Mouse (Mus musculus): ENCODE data around the gene BC067074. TPM values are rescaled to one million over a fixed set of nuclear protein-coding genes. Genes with fewer than 3 reads are reported as not detected.
A peak's percentile ranks its signal among the peaks of the same experiment; 100 is the strongest.

The BC067074 gene
- polyA plus RNA-seq, 1 experiment from 2014 or later, result 2.0 TPM

GRCm38 (mm10) chr13:113397006-113397520, 104.1 kb downstream of the BC067074 start:
- Histone ChIP-seq H3K9me3 (ENCODE audit: control insufficient read depth, low read length) (no peaks in the 10 kb centered on the region), H3K4me1 (replicated peaks; ENCODE audit: control insufficient read depth, insufficient read depth, low read length) (no peaks in the 10 kb centered on the region), H3K4me2 (ENCODE audit: low read depth, low read length, severe bottlenecking) (no peak overlapping the region), H3K36me3 (ENCODE audit: control insufficient read depth, insufficient read depth, low read length) (no peaks in the 10 kb centered on the region), H3K27ac (ENCODE audit: low read depth, low read length) (no peak overlapping the region), H3K9ac (ENCODE audit: low read length) (no peak overlapping the region), H3K27me3 (ENCODE audit: control insufficient read depth, insufficient read depth, low read length) (no peaks in the 10 kb centered on the region), H3K4me3 (ENCODE audit: low read depth, low read length) (no peak overlapping the region)
- ATAC-seq (replicated peaks; ENCODE audit: low FRiP score) (no peak), DNase-seq (ENCODE audit: low spot score) (no peak)
- WGBS, result 86% methylated on average over 9 of the region's 9 CpGs

DNA sequence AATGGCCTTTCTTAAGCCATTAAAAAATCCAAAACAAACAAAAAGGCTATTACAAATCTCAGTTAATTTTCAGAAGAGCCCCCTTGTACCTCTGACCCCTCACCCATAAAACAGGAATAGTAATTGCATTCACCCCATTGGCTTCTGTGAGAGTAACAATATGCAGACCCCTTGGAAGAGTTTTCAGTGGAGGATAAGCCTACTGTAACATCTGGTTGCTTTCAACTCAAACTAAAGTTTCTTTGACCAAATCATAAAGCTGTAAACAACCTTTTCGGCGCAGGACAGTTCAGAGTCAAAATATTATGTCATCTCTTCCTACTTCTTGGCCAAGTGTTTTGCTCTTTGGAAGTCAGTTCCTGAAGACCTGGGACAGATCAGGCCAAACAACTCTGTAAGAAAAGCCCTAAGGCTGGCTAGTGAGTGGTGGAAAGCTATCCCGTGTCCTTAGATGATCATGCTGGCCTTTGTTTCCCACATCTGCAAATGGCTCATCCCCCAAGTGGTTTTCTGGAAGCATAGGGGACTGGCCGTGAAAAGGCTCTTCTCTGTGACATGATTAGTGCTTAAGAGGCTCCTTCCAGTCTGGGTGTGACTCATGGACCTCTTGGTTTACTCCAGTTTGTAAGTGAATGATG, 108.5 kb downstream of the BC067074 start:
- Histone ChIP-seq H3K36me3 (ENCODE audit: control insufficient read depth, insufficient read depth, low read length) (no peaks in the 10 kb centered on the region), H3K4me3 (ENCODE audit: low read depth, low read length) (no peak overlapping the region), H3K27ac (ENCODE audit: low read depth, low read length) (no peak overlapping the region), H3K4me1 (replicated peaks; ENCODE audit: control insufficient read depth, insufficient read depth, low read length) (no peaks in the 10 kb centered on the region), H3K27me3 (ENCODE audit: control insufficient read depth, insufficient read depth, low read length) (no peaks in the 10 kb centered on the region), H3K9me3 (ENCODE audit: control insufficient read depth, low read length) (no peaks in the 10 kb centered on the region), H3K9ac (ENCODE audit: low read length) (no peak overlapping the region), H3K4me2 (ENCODE audit: low read depth, low read length, severe bottlenecking) (no peak overlapping the region)
- WGBS, result 87% methylated on average over 4 of the region's 4 CpGs
- ATAC-seq (replicated peaks; ENCODE audit: low FRiP score) (no peak), DNase-seq (ENCODE audit: low spot score) (no peak)

- Histone ChIP-seq H3K27me3 (ENCODE audit: control insufficient read depth, insufficient read depth, low read length) (no peaks in the 10 kb centered on the region), H3K4me3 (ENCODE audit: low read depth, low read length) (no peak overlapping the region), H3K4me1 (replicated peaks; ENCODE audit: control insufficient read depth, insufficient read depth, low read length) (no peaks in the 10 kb centered on the region), H3K36me3 (ENCODE audit: control insufficient read depth, insufficient read depth, low read length) (no peaks in the 10 kb centered on the region), H3K4me2 (ENCODE audit: low read depth, low read length, severe bottlenecking) (no peak overlapping the region), H3K9me3 (ENCODE audit: control insufficient read depth, low read length) (no peaks in the 10 kb centered on the region), H3K9ac (ENCODE audit: low read length) (no peak overlapping the region), H3K27ac (ENCODE audit: low read depth, low read length) (no peak overlapping the region)
- DNase-seq (ENCODE audit: low spot score), result no peak
- no peak for ATAC-seq (replicated peaks; ENCODE audit: low FRiP score)
- 90% methylated on average over 6 of the region's 6 CpGs for WGBS
Observed at GRCm38 (mm10) chr13:113403706-113404105, 110.7 kb downstream of the BC067074 start.

GRCm38 (mm10) chr13:113404172-113404571, 111.2 kb downstream of the BC067074 start:
- no peaks in the 10 kb centered on the region for H3K9me3 ChIP-seq (ENCODE audit: control insufficient read depth, low read length)
- no peak overlapping the region for H3K4me2 ChIP-seq (ENCODE audit: low read depth, low read length, severe bottlenecking)
- 86% methylated on average over 2 of the region's 2 CpGs for WGBS
- no peak for ATAC-seq (replicated peaks; ENCODE audit: low FRiP score)
- H3K27ac ChIP-seq (ENCODE audit: low read depth, low read length), result no peak overlapping the region
- no peak overlapping the region for H3K9ac ChIP-seq (ENCODE audit: low read length)
- no peaks in the 10 kb centered on the region for H3K27me3 ChIP-seq (ENCODE audit: control insufficient read depth, insufficient read depth, low read length)
- H3K36me3 ChIP-seq (ENCODE audit: control insufficient read depth, insufficient read depth, low read length), result no peaks in the 10 kb centered on the region
- no peaks in the 10 kb centered on the region for H3K4me1 ChIP-seq (replicated peaks; ENCODE audit: control insufficient read depth, insufficient read depth, low read length)
- H3K4me3 ChIP-seq (ENCODE audit: low read depth, low read length), result no peak overlapping the region
- DNase-seq (ENCODE audit: low spot score), result no peak

DNA sequence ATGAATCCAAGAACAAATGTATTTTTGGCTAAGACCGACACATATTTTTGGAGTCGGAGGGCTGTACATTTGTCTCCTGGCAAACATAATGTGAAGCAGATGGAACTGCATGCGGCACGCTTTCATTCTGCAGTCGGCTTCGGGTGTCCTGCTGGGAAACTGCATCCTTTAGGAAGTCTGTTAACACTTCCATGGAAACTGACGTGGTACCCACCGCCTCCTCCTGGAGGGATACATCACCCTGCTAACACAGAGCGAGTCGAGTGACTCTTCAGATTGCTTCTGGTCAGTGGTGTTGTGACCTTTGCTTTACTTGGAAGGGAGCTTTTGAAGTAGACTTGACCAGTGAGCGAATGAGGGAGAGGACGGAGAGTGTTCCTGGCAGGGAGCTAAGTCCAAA, 117.0 kb downstream of the BC067074 start:
- no peak for ATAC-seq (replicated peaks; ENCODE audit: low FRiP score)
- Histone ChIP-seq H3K4me2 (ENCODE audit: low read depth, low read length, severe bottlenecking) (no peak overlapping the region), H3K27me3 (ENCODE audit: control insufficient read depth, insufficient read depth, low read length) (no peaks in the 10 kb centered on the region), H3K36me3 (ENCODE audit: control insufficient read depth, insufficient read depth, low read length) (no peaks in the 10 kb centered on the region), H3K4me3 (ENCODE audit: low read depth, low read length) (no peak overlapping the region), H3K9ac (ENCODE audit: low read length) (no peak overlapping the region), H3K9me3 (ENCODE audit: control insufficient read depth, low read length) (no peaks in the 10 kb centered on the region), H3K27ac (ENCODE audit: low read depth, low read length) (no peak overlapping the region), H3K4me1 (replicated peaks; ENCODE audit: control insufficient read depth, insufficient read depth, low read length) (no peaks in the 10 kb centered on the region)
- peak; percentile 60 for DNase-seq (ENCODE audit: low spot score)
- 61% methylated on average over 12 of the region's 12 CpGs for WGBS

DNA sequence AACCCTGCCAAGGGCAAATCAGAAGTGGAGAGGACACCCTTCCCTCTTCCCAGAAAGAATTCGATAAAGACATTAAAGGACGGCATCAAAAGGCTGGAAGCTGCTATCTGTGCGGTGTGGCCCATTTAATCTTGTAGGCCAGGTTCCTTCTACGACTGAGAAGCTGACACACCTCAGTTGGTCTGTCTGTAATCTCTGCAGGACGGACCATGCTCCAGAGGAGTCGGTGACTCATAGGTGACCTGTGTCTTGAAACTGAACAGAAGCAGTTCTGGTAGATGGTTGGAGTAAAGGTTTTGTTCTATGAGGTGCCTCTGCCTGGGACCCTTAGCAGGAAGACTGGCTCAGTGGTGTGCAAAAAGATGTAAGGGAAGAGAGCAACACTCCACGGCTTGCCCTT, 122.6 kb downstream of the BC067074 start:
- no peaks in the 10 kb centered on the region for H3K9me3 ChIP-seq (ENCODE audit: control insufficient read depth, low read length)
- H3K36me3 ChIP-seq (ENCODE audit: control insufficient read depth, insufficient read depth, low read length), result no peaks in the 10 kb centered on the region
- H3K27ac ChIP-seq (ENCODE audit: low read depth, low read length), result no peak overlapping the region
- H3K4me1 ChIP-seq (replicated peaks; ENCODE audit: control insufficient read depth, insufficient read depth, low read length), result no peaks in the 10 kb centered on the region
- no peak overlapping the region for H3K4me3 ChIP-seq (ENCODE audit: low read depth, low read length)
- no peak overlapping the region for H3K9ac ChIP-seq (ENCODE audit: low read length)
- H3K27me3 ChIP-seq (ENCODE audit: control insufficient read depth, insufficient read depth, low read length), result no peaks in the 10 kb centered on the region
- WGBS, result 91% methylated on average over 7 of the region's 7 CpGs
- H3K4me2 ChIP-seq (ENCODE audit: low read depth, low read length, severe bottlenecking), result no peak overlapping the region
- ATAC-seq (replicated peaks; ENCODE audit: low FRiP score) (no peak), DNase-seq (ENCODE audit: low spot score) (no peak)

DNA sequence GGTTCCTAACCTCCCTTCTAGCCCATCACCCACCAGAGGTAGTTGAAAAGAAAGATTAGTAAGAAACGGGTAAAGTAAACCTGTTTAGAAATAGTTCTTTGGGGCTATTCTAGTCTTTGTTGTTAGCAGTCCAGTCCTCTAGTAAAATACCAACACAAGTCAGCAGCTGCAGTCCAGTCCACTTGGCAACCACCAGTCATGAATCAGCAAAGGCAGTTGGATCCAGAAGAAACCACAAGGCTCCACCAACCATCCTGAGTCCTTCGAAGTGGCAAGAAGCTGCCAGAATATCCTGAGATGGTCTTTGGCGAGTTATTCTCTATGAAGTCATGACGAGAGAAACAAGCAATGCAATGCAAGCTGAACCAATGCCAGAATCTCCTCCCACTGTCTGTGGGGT, 124.0 kb downstream of the BC067074 start:
- no peak for DNase-seq (ENCODE audit: low spot score)
- no peaks in the 10 kb centered on the region for H3K27me3 ChIP-seq (ENCODE audit: control insufficient read depth, insufficient read depth, low read length)
- WGBS, result 93% methylated on average over 4 of the region's 4 CpGs
- H3K36me3 ChIP-seq (ENCODE audit: control insufficient read depth, insufficient read depth, low read length), result no peaks in the 10 kb centered on the region
- H3K4me2 ChIP-seq (ENCODE audit: low read depth, low read length, severe bottlenecking), result no peak overlapping the region
- no peak overlapping the region for H3K9ac ChIP-seq (ENCODE audit: low read length)
- ATAC-seq (replicated peaks; ENCODE audit: low FRiP score), result no peak
- H3K27ac ChIP-seq (ENCODE audit: low read depth, low read length), result no peak overlapping the region
- H3K4me3 ChIP-seq (ENCODE audit: low read depth, low read length), result no peak overlapping the region
- no peaks in the 10 kb centered on the region for H3K4me1 ChIP-seq (replicated peaks; ENCODE audit: control insufficient read depth, insufficient read depth, low read length)
- H3K9me3 ChIP-seq (ENCODE audit: control insufficient read depth, low read length), result no peaks in the 10 kb centered on the region

DNA sequence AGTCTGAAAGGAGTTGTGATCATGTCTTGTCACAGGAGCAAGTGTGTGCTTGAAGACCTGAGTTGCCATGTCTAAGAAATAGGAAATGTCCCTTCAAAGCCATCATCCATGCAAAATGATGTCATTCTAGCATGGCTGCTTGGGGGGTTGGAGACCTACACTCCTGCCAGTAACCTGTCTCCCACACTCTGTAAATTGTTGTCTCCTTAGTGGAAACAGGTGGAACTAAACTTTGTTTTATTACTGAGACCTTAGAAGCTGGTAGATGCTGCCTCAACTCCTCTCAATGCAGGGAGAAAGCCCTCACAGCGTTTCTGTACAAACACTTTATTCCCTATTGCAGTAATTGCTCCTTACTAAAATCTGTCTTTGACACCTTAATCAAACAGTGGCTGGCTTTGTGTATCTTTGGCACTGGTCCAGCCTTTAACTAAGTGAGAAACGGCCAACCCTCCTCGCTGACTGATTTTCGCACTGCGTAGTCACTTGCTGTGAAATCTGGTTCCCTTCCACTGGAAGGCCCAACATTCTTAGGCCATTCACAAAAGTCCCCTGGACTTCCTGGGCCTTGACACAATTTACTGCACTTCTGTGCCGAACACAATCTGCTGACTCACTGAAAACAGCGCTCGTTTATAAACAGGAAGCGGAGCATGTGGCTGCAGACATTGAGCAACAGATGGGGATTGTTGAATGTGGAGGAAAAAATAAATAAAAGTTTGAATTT, 125.0 kb downstream of the BC067074 start:
- no peak overlapping the region for H3K9ac ChIP-seq (ENCODE audit: low read length)
- WGBS, result 54% methylated on average over 9 of the region's 9 CpGs
- no peak overlapping the region for H3K4me2 ChIP-seq (ENCODE audit: low read depth, low read length, severe bottlenecking)
- no peaks in the 10 kb centered on the region for H3K36me3 ChIP-seq (ENCODE audit: control insufficient read depth, insufficient read depth, low read length)
- H3K27me3 ChIP-seq (ENCODE audit: control insufficient read depth, insufficient read depth, low read length), result no peaks in the 10 kb centered on the region
- no peak overlapping the region for H3K4me3 ChIP-seq (ENCODE audit: low read depth, low read length)
- peak; percentile 84 for ATAC-seq (replicated peaks; ENCODE audit: low FRiP score)
- H3K9me3 ChIP-seq (ENCODE audit: control insufficient read depth, low read length), result no peaks in the 10 kb centered on the region
- no peaks in the 10 kb centered on the region for H3K4me1 ChIP-seq (replicated peaks; ENCODE audit: control insufficient read depth, insufficient read depth, low read length)
- DNase-seq (ENCODE audit: low spot score), result no peak
- no peak overlapping the region for H3K27ac ChIP-seq (ENCODE audit: low read depth, low read length)

DNA sequence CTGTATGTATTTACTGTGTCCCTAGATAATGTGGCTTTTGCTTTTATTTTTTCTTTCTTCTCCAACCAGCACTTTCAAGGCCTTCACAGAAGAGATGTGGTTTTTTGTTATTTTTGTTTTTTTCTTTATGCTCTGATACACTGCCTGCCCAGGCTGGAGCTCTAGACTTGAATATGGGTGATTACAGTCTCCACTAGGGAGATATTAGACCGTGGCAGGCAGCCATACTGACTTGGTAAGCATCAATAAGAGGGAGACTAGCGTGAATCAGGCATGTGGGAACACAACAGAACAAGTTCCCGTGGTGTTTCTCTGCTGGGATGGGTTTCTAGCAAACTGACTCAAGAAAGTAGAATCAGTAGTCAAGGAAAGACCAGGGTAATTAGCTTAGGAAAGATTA, 125.7 kb downstream of the BC067074 start:
- Histone ChIP-seq H3K27me3 (ENCODE audit: control insufficient read depth, insufficient read depth, low read length) (no peaks in the 10 kb centered on the region), H3K9ac (ENCODE audit: low read length) (no peak overlapping the region), H3K27ac (ENCODE audit: low read depth, low read length) (no peak overlapping the region), H3K36me3 (ENCODE audit: control insufficient read depth, insufficient read depth, low read length) (no peaks in the 10 kb centered on the region), H3K4me1 (replicated peaks; ENCODE audit: control insufficient read depth, insufficient read depth, low read length) (no peaks in the 10 kb centered on the region), H3K4me2 (ENCODE audit: low read depth, low read length, severe bottlenecking) (no peak overlapping the region), H3K4me3 (ENCODE audit: low read depth, low read length) (no peak overlapping the region), H3K9me3 (ENCODE audit: control insufficient read depth, low read length) (no peaks in the 10 kb centered on the region)
- ATAC-seq (replicated peaks; ENCODE audit: low FRiP score), result no peak
- 84% methylated on average over 3 of the region's 3 CpGs for WGBS
- no peak for DNase-seq (ENCODE audit: low spot score)
